Mouse (Mus musculus) forelimb bud, embryonic 11.5 days (tissue): ENCODE results near the gene Pkmyt1.
"Not testable (repeated sequence)": the region's sequence is repeated elsewhere in the genome, so short reads cannot be mapped to it uniquely, and the experiment has no call there.

Experiments
- DNase-seq: peaks from one replicate; pipeline ENCODE4 v3.0.0-alpha.2; 2012; ENCODE audit warnings: low read depth, low spot score

Pkmyt1 gene

GRCm38 (mm10) chr17:23747471-23747870 lies 21.3 kb downstream of the Pkmyt1 start:
- DNase-seq = no peak

GRCm38 (mm10) chr17:23748026-23748425 lies 21.9 kb downstream of the Pkmyt1 start:
- DNase-seq = no peak

- peak; percentile 83 for DNase-seq
Observed at GRCm38 (mm10) chr17:23748631-23749391, 22.7 kb downstream of the Pkmyt1 start.

GRCm38 (mm10) chr17:23749400-23750191 lies 23.5 kb downstream of the Pkmyt1 start:
- DNase-seq = no peak

DNA sequence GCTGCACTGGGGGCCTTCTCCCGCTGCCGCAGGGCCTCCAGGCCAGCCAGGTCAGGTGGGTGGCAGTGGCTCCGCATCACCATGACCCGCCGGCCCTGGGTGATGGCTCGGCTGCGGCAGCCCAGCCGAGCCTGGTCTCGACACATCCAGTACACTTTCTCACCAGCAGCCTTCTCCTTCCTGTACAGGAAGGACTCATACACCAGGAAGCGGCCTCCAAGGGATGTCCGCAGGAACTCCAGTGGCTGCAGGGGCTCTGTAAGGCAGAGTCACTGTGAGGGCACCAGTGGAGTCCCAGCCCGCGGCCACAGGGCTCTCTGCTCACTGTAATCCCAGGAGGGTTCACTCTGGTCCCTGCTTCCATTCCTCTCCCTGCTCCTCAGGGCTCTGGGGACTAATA lies 29.6 kb downstream of the Pkmyt1 start:
- DNase-seq = no peak

- no peak for DNase-seq
Observed at GRCm38 (mm10) chr17:23757581-23757980, 31.4 kb downstream of the Pkmyt1 start.

- DNase-seq = no peak
Observed at GRCm38 (mm10) chr17:23758801-23759200, 32.7 kb downstream of the Pkmyt1 start.

GRCm38 (mm10) chr17:23760231-23760630 lies 34.1 kb downstream of the Pkmyt1 start:
- DNase-seq = no peak

DNA sequence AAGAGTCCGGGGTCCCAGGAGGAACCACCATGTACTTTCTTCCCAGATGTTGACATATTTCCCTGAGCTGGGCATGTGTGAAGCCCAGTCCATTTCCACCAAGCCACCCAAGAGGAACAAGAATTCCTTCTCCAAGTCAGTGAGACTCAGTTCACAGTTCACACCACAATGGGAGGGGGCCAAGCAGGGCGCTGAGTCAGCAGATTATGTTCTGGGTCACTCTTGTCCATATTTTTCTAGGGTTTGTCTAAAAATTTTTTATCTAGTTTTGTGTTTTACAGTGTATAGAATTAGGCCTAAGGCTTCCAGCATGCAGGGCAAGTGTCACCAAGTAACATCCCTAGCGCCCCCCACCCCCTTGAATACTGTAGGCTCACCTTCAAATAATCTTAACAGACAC lies 35.0 kb downstream of the Pkmyt1 start:
- DNase-seq = no peak

GRCm38 (mm10) chr17:23762976-23763375 lies 36.8 kb downstream of the Pkmyt1 start:
- DNase-seq = no peak

DNA sequence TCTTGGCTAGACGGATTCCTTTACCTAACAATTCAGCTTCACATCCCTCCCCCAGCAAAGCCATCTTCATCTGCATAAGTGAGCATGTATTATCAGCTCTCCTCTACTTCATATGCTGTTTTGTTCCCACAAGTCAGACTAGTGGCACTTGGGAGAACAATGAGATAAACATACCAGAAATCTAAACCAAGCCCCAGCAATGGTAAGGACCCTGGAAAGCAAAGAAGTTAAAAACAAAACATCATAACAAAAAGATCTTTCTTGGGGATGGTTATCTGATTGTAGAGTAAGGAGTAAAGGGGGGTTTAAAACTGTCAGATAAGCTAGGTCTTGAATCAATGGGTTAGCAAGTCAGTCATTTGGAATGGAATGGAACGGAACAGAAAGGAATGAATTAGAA lies 44.4 kb downstream of the Pkmyt1 start:
- no peak for DNase-seq

GRCm38 (mm10) chr17:23770896-23771283 lies 44.8 kb downstream of the Pkmyt1 start:
- DNase-seq = no peak

- peak; percentile 99 for DNase-seq
Observed at GRCm38 (mm10) chr17:23771284-23772218, 45.4 kb downstream of the Pkmyt1 start, which contains the start of gene Flywch1. Gene Flywch1 (minus strand): TSS chr17:23771602.

- DNase-seq = not testable (repeated sequence)
Observed at GRCm38 (mm10) chr17:23772219-23772556, 46.1 kb downstream of the Pkmyt1 start.

DNA sequence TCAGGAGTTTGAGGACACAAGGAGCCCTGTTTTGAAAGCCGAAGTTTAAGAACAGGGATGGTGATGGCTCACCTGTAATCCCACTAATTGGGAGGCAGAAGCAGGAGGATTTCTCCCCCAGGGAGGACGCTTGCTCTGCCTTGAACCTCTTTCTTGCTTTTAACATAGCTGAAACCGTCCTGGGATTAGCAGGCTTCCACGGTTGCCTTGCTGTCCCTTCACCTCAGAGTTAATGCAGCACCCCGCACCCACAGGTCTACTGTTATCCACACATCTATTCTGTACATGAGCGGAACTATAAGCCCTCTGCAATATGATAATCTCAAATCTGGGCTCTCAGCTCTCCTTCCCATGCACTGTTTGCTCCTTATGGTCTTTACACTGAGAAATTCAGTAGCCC lies 47.5 kb downstream of the Pkmyt1 start:
- DNase-seq = no peak

DNA sequence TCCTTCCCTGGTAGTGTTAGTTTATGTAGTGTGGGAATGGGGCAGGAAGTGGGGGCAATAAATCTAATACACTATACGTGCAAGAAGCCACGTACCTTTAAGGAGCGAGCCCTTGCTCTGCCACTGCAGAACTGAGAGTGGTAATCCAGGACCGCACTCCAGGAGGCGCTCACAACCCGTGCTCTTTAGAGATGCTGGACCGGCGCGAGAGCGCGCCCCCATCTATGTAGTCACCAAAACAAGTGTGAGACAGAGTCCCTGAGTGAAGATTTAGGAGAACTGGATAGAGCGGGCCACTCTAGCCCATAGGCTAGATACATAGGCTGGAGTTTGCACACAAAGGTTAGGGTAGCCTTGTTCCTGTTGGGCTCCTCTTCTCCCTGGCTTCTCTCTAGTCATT lies 48.0 kb downstream of the Pkmyt1 start:
- peak; percentile 76 for DNase-seq

- no peak for DNase-seq
Observed at GRCm38 (mm10) chr17:23776216-23776615, 50.1 kb downstream of the Pkmyt1 start.

GRCm38 (mm10) chr17:23777141-23777540 lies 51.0 kb downstream of the Pkmyt1 start:
- no peak for DNase-seq

- no peak for DNase-seq
Observed at GRCm38 (mm10) chr17:23778447-23778846, 52.3 kb downstream of the Pkmyt1 start.

- DNase-seq = no peak
Observed at GRCm38 (mm10) chr17:23783352-23783751, 57.2 kb downstream of the Pkmyt1 start.

GRCm38 (mm10) chr17:23785561-23786471 lies 59.7 kb downstream of the Pkmyt1 start, which contains the start of gene Flywch2:
Gene Flywch2 (minus strand): TSS chr17:23786081.
- peak; percentile 87 for DNase-seq
